Mouse (Mus musculus) T-helper 2 cell (primary cell): ENCODE data around the gene Dpf1.

Source experiments
- in situ Hi-C: fragments of 300-600 bp; cut with MboI, MseI; formaldehyde crosslinking; loops from one replicate; pipeline ENCODE4 v1.15.1; 2025; ENCODE audit warnings: high pct_unique_total_duplicates

Gene Dpf1

GRCm38 (mm10) chr7:29340247-29340646, 36.5 kb downstream of the Dpf1 start:
- in situ Hi-C loops, result no loop called here

DNA sequence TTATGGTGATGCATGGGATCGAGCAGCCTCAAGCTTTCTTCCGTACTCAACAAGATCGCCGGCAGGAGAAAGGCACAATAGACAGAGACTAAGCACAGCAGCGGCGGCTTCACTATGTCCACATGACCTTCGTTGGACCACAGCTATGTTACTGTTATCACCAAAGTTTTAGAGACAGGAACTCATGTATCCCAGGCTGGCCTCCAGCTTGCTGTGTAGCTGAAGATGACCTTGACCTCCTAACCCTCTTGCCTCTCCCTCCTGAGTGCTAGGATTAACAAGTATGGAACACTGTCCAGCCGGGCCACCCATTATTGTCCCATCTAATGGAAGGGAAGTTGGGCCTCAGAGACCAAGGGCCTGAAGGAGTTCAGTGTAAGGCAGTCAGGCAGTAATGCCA, 37.1 kb downstream of the Dpf1 start:
- in situ Hi-C loops, result no loop called here

- in situ Hi-C loops, result no loop called here
These were observed 38.0 kb downstream of the Dpf1 start for GRCm38 (mm10) chr7:29341722-29342121.

GRCm38 (mm10) chr7:29342489-29343092, 38.8 kb downstream of the Dpf1 start:
- in situ Hi-C loops, result no loop called here

DNA sequence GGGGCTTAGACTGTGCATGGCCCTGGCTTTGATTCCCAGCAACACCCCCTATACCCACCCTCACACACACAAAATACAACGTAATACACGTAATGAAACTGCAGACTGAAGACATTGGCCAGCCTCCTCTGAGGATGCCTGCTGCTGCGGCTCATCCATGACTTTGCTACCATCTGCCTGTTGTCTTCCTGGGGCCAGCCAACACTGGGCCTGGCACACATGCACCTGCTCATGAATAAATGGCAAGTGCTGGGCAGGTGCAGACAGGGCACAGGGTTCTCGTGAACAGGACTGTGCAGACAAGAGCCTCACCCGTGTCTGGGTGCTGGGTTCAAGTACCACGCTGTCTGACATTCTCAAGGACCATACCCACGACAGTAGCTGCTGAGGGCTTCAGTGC, 40.0 kb downstream of the Dpf1 start:
- in situ Hi-C loops, result no loop called here

DNA sequence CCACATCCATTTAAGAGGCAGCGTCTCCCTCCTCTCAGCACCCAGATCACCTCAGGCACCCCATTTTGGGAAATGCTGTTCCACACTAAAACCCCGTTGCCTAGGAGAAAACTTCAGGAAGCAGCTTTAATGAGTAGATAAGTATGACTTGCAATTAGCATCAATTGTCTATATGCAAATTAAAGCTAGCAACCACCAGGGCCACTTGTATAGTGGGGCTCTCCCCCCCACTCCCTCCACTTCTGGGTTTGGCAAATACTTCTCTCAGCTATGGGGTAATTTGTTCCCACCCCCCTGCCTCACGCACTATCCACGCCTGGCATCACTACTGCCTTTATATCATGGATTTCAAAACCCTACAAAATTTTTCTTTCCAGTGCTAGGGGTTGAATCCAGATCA, 41.8 kb downstream of the Dpf1 start:
- in situ Hi-C loops, result no loop called here

- in situ Hi-C loops, result no loop called here
These were observed 42.5 kb downstream of the Dpf1 start for GRCm38 (mm10) chr7:29346212-29346611.

DNA sequence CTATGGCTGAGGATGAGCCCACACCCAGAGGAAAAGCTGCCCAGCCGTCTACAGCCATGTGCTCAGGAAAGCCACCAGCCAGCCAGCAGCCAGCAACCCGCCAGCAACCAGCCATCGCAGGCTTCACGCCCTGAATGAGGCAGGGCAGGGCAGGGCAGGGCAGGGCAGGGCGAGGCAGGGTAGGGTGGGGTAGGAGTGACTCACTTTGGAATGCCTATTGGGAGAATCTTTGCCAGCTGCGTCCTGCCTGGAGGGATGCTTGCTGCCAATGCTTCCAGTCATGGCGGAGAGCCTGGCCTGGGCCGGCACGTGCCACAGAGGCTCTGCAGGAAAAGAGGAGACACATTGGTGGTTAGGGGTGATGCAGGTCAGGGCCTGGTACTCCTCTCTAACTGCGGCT, 46.7 kb downstream of the Dpf1 start:
- in situ Hi-C loops, result no loop called here

GRCm38 (mm10) chr7:29352246-29352645, 48.5 kb downstream of the Dpf1 start:
- in situ Hi-C loops, result no loop called here

GRCm38 (mm10) chr7:29354161-29354560, 50.4 kb downstream of the Dpf1 start:
- in situ Hi-C loops, result no loop called here

DNA sequence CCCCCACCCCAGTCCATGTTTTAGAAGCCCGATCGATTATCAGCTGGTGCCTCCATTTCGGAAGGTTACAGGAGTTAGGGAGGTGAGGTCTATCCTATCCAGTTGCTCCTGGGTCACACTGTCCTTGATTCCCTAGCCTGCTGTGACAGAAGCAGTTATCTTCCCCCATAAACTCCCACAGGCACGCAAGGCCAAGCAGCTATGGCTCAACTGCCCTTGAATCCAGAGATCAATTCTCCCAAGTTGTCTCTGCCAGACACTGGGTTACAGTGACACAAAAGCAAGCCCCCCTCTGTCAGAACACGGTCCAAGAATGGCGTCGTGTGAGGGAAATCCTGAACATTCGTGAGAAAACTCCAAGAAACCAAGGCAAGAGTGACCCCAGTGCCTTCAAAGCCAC, 51.7 kb downstream of the Dpf1 start:
- in situ Hi-C loops, result no loop called here

DNA sequence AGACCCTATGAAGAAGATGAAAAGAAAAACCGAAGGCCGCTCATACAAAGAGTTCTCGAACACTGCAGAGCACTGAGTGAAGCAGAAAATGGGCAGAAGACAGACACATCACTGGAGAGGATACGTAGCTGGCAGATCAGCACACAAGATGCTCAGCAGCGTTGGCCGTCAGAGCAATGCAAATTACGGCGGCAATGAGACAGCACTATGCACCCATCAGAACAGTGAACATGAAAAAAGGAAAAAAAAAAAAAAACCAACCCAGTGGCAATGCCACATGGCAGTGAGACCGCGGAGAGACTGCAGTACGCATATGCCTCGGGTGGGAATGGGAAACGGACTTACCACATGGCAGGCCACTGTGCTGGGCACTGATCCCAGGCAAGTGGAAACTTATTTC, 57.7 kb downstream of the Dpf1 start:
- in situ Hi-C loops, result no loop called here

- in situ Hi-C loops, result no loop called here
These were observed 60.3 kb downstream of the Dpf1 start for GRCm38 (mm10) chr7:29364052-29364451.

GRCm38 (mm10) chr7:29367166-29368003, 63.6 kb downstream of the Dpf1 start:
- in situ Hi-C loops, result no loop called here
